Mouse (Mus musculus) liver, embryonic 14.5 days (tissue): ENCODE measurements around the gene Gimap7. TPM values are rescaled to one million over a fixed set of nuclear protein-coding genes. Genes with fewer than 3 reads are reported as not detected.

Experiments used
- ATAC-seq: fragments of 200-750 bp; cut with Nextera tagmentation; 2 replicates; pipeline ENCODE4 v1.8.0; 2017; ENCODE audit warnings: moderate number of reproducible peaks, mild to moderate bottlenecking, moderate library complexity; ENCODE audit not compliant: insufficient read depth
- DNase-seq, 3 experiments: peaks; one replicate each; pipeline ENCODE4 v3.0.0-alpha.2; 2012 to 2013; ENCODE audit warnings: low read depth in 3 of 3, low spot score in 3 of 3
- H3K27ac ChIP-seq: fragments of 300-500 bp; sonication (generic); 2 replicates; pipeline ENCODE4 v1.5.1; 2014; ENCODE audit warnings: moderate library complexity, mild to moderate bottlenecking, control low read depth, inconsistent platforms
- H3K27me3 ChIP-seq: fragments of 300-500 bp; sonication (generic); 2 replicates; pipeline ENCODE4 v1.6.1; 2014; ENCODE audit warnings: mild to moderate bottlenecking, low read length, moderate library complexity; ENCODE audit not compliant: control insufficient read depth, insufficient read depth
- H3K36me3 ChIP-seq: fragments of 300-500 bp; sonication (generic); replicated peaks from 2 replicates; pipeline ENCODE4 v1.6.1; 2014; ENCODE audit warnings: low read depth; ENCODE audit not compliant: control insufficient read depth, insufficient read depth
- H3K4me1 ChIP-seq, 2 experiments: fragments of 200-500 bp in 1 of 2; fragments of 300-500 bp in 1 of 2; sonication (generic) in 1 of 2; replicated peaks; 2 replicates each; pipeline ENCODE4 v1.6.1; 2012 to 2014; ENCODE audit warnings: antibody characterized with exemption in 1 of 2, inconsistent platforms in 1 of 2, low read length in 1 of 2; ENCODE audit not compliant: control insufficient read depth in 2 of 2, insufficient read depth in 2 of 2
- H3K4me2 ChIP-seq: fragments of 300-500 bp; sonication (generic); 2 replicates; pipeline ENCODE4 v1.6.1; 2014; ENCODE audit warnings: low read depth, mild to moderate bottlenecking, control low read depth, moderate library complexity
- H3K4me3 ChIP-seq, 2 experiments: fragments of 200-500 bp in 1 of 2; fragments of 300-500 bp in 1 of 2; sonication (generic) in 1 of 2; 2 replicates each; pipeline ENCODE4 v1.5.1; 2012 to 2014; ENCODE audit warnings: low read depth in 2 of 2, low read length in 2 of 2, mild to moderate bottlenecking in 2 of 2, control low read depth in 1 of 2, inconsistent platforms in 1 of 2, moderate library complexity in 1 of 2; ENCODE audit not compliant: insufficient read depth in 1 of 2
- H3K9ac ChIP-seq: fragments of 300-500 bp; sonication (generic); replicated peaks from 2 replicates; pipeline ENCODE4 v1.6.1; 2014; ENCODE audit warnings: mild to moderate bottlenecking, control low read depth, moderate library complexity
- H3K9me3 ChIP-seq: fragments of 300-500 bp; sonication (generic); 2 replicates; pipeline ENCODE4 v1.6.1; 2016; ENCODE audit warnings: low read length, mixed read lengths; ENCODE audit not compliant: control insufficient read depth
- CTCF ChIP-seq: IDR thresholded peaks from 2 replicates; pipeline ENCODE4 v1.5.1; 2016; ENCODE audit warnings: antibody characterized with exemption, low read depth, control low read depth
- EP300 ChIP-seq: IDR thresholded peaks from 2 replicates; pipeline ENCODE4 v1.6.1; 2016; ENCODE audit warnings: antibody characterized with exemption, low read depth
- WGBS: fragments of 180-500 bp; shearing (Covaris S2); extraction: QIAGEN DNeasy Blood & Tissue Kit; methylation state at CpG from one replicate; pipeline ENCODE4 v1.1.7; 2014; ENCODE audit not compliant: insufficient replicate concordance; 5-methylcytosine and 5-hydroxymethylcytosine counted together
- polyA plus RNA-seq, 2 experiments: library from polyadenylated mRNA; depleted of rRNA in 1 of 2; stranded (reverse) in 1 of 2; unstranded in 1 of 2; fragments of >200 nt; fragmentation: Nextera tagmentation in 1 of 2; extraction: Ambion mirVana in 1 of 2; gene quantifications; 2 replicates each; pipeline versions ENCODE4 v1.2.1 to v1.2.3; 2012 to 2014

The Gimap7 gene
- polyA plus RNA-seq (2012; rRNA removed) (0.06 TPM in 1 of 2 replicates, not detected in the other), polyA plus RNA-seq (2014; fragmentation: Nextera tagmentation; extraction: Ambion mirVana) (0.10 TPM in 1 of 2 replicates, not detected in the other)

DNA sequence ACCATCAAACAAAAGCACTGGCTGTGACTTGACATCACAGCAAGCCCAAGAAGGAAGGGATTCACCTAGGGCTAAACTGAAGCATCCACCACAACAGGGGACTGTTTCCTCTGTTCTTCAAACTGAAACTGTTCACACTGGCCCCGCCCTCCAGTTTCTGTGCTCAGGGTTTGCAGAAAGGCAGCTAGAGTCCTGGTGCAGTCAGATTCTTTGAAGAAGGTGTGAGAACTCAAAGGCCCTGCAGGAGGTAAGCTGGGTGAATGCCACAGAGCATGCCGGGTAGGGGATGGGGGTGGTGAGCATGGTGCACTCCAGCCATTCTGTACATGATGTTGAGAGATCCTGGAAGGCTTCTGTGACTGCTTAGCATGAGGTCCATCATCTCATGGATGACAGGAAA, at the start of gene Gimap7, which contains the start of gene Gm28053:
Gimap7 (plus strand) TSS at position 167 of the 400 bp plus-strand sequence.
Gm28053 (plus strand) TSS at position 153 of the 400 bp plus-strand sequence.
- Histone ChIP-seq H3K4me1 (no peaks in the 10 kb centered on the region), H3K27ac (no peak within 1 kb of the TSS), H3K27me3 (no peaks in the 10 kb centered on the region), H3K4me2 (no peak within 1 kb of the TSS), H3K9me3 (no peaks in the 10 kb centered on the region), H3K4me3 (no peak within 1 kb of the TSS), H3K36me3 (no peaks in the 10 kb centered on the region), H3K9ac (no peak within 1 kb of the TSS)
- no peak for DNase-seq
- TF ChIP-seq EP300, result no peak
- no peak for TF ChIP-seq CTCF
- 40% methylated on average over 2 of the region's 2 CpGs for WGBS
- ATAC-seq, result no peak

DNA sequence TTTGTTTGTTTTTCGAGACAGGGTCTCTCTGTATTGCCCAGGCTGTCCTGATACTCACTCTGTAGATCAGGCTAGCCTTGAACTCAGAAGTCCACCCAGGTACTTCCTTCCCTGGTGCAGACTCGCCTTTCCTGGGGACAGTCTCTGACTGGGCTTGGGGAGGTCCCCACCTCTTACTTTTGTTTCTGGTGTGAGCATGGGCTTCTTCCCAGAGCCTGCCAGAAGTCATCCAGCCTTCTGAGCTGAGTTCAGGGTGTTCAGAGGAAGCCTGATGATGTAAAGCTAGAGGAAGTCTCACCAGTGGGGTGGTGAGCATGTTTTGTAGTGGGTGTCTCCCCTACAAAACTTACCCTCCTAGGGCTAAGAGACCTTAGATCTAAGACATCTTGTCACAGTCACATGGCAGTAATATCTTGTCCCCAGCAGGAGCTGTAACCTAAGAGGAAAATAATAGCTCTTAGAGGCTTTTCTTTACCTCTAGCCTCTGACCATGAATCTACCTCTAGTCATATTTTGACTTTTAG, 48.9 kb upstream of the Gimap7 start:
- no peaks in the 10 kb centered on the region for H3K9me3 ChIP-seq
- no peak overlapping the region for H3K4me2 ChIP-seq
- H3K4me3 ChIP-seq, result no peak overlapping the region
- peaks cover 2% of the 10 kb centered on the region in 2 experiments; a peak in 1 of 4 replicates for H3K4me1 ChIP-seq
- no peak overlapping the region for H3K9ac ChIP-seq
- 35% methylated on average over 2 of the region's 2 CpGs for WGBS
- H3K36me3 ChIP-seq, result no peaks in the 10 kb centered on the region
- no peak overlapping the region for H3K27ac ChIP-seq
- DNase-seq, result no peak
- ATAC-seq, result no peak
- no peaks in the 10 kb centered on the region for H3K27me3 ChIP-seq
- TF ChIP-seq CTCF (no peak), EP300 (no peak)

DNA sequence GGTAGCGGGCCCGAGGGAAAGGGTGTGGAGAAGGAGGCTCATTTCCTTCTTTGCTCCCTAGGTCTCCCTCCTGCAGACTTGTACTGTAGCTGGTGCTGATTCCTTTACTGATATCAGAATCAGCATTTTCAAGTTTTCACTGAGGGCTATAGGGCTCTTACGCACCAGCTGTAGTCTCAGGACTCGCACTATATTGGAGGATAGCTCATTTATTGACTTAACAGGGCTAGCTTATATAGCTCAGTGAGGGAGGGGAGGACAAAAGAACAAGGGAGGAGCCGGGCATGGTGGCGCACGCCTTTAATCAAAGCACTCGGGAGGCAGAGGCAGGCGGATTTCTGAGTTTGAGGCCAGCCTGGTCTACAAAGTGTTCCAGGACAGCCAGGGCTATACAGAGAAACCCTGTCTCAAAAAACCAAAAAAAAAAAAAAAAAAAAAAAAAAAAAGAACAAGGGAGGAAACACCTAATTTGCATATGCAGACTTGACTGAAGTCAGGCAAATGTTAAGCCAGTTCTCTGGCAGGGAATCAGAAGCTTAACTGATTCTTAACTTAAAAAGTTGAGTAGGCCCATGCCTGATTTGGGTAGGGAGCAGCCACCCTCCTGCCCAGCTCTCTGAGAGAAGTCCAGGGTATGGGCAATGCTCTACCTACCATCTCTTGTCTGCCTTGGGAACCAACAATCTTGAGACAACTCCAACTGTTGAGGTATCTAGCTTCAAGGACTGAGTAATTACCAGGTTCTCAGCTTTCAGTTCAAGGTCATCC, 43.9 kb upstream of the Gimap7 start:
- H3K4me2 ChIP-seq, result no peak overlapping the region
- H3K27ac ChIP-seq, result no peak overlapping the region
- H3K9me3 ChIP-seq, result no peaks in the 10 kb centered on the region
- H3K4me3 ChIP-seq, result no peak overlapping the region
- H3K27me3 ChIP-seq, result no peaks in the 10 kb centered on the region
- ATAC-seq, result no peak
- no peaks in the 10 kb centered on the region for H3K36me3 ChIP-seq
- no peak for TF ChIP-seq EP300
- no peak for TF ChIP-seq CTCF
- WGBS, result 79% methylated on average over 9 of the region's 9 CpGs
- H3K4me1 ChIP-seq, result peaks cover 0 to 18% of the 10 kb centered on the region in 2 experiments; a peak in 2 of 4 replicates
- no peak overlapping the region for H3K9ac ChIP-seq
- DNase-seq, result no peak

GRCm38 (mm10) chr6:48675400-48675930, 43.0 kb upstream of the Gimap7 start:
- peak overlapping the region; percentile 46 for H3K9ac ChIP-seq
- peaks cover 0 to 18% of the 10 kb centered on the region in 2 experiments; a peak in 2 of 4 replicates for H3K4me1 ChIP-seq
- WGBS, result 21% methylated on average over 10 of the region's 10 CpGs
- H3K9me3 ChIP-seq, result no peaks in the 10 kb centered on the region
- DNase-seq (no peak), ATAC-seq (peak; percentile 54)
- H3K27ac ChIP-seq, result no peak overlapping the region
- no peaks in the 10 kb centered on the region for H3K36me3 ChIP-seq
- no peaks in the 10 kb centered on the region for H3K27me3 ChIP-seq
- H3K4me2 ChIP-seq, result peak overlapping the region; percentile 66
- H3K4me3 ChIP-seq, result peak overlapping the region; percentile 56 to 89
- TF ChIP-seq CTCF, result no peak
- TF ChIP-seq EP300, result no peak
